Mouse (Mus musculus) heart, embryonic 13.5 days (tissue): Measurements from ENCODE around the gene Rps6ka6. TPM values are rescaled to one million over a fixed set of nuclear protein-coding genes. Genes with fewer than 3 reads are reported as not detected.

Source experiments
- ATAC-seq: fragments of 200-750 bp; cut with Nextera tagmentation; 2 replicates; pipeline ENCODE4 v1.8.0; 2017; ENCODE audit warnings: moderate TSS enrichment; ENCODE audit not compliant: insufficient number of reproducible peaks, low FRiP score, low TSS enrichment; ENCODE audit errors: extremely low read depth
- H3K27ac ChIP-seq: fragments of 300-500 bp; sonication (generic); replicated peaks from 2 replicates; pipeline ENCODE4 v1.5.1; 2015; ENCODE audit warnings: moderate library complexity, mild to moderate bottlenecking, inconsistent platforms
- H3K27me3 ChIP-seq: fragments of 300-500 bp; sonication (generic); replicated peaks from 2 replicates; pipeline ENCODE4 v1.6.1; 2015; ENCODE audit warnings: mild to moderate bottlenecking, inconsistent platforms
- H3K36me3 ChIP-seq: fragments of 300-500 bp; sonication (generic); 2 replicates; pipeline ENCODE4 v1.6.1; 2015; ENCODE audit warnings: mild to moderate bottlenecking, inconsistent platforms
- H3K4me1 ChIP-seq: fragments of 300-500 bp; sonication (generic); 2 replicates; pipeline ENCODE4 v1.6.1; 2015; ENCODE audit warnings: inconsistent platforms
- H3K4me2 ChIP-seq: fragments of 300-500 bp; sonication (generic); 2 replicates; pipeline ENCODE4 v1.6.1; 2015; ENCODE audit warnings: inconsistent platforms, mild to moderate bottlenecking, moderate library complexity
- H3K4me3 ChIP-seq: fragments of 300-500 bp; sonication (generic); 2 replicates; pipeline ENCODE4 v1.5.1; 2015; ENCODE audit warnings: moderate library complexity, mild to moderate bottlenecking, inconsistent platforms
- H3K9ac ChIP-seq: fragments of 300-500 bp; sonication (generic); 2 replicates; pipeline ENCODE4 v1.6.1; 2015; ENCODE audit warnings: inconsistent platforms, mild to moderate bottlenecking, moderate library complexity
- H3K9me3 ChIP-seq: fragments of 300-500 bp; sonication (generic); 2 replicates; pipeline ENCODE4 v1.6.1; 2016; ENCODE audit warnings: inconsistent platforms
- WGBS: fragments of 180-500 bp; shearing (Covaris S2); methylation state at CpG from one replicate; pipeline ENCODE4 v1.1.7; 2015; ENCODE audit warnings: mixed read lengths; 5-methylcytosine and 5-hydroxymethylcytosine counted together
- polyA plus RNA-seq: library from polyadenylated mRNA; unstranded; fragments of >200 nt; fragmentation: Nextera tagmentation; extraction: Ambion mirVana; gene quantifications from 2 replicates; pipeline ENCODE4 v1.2.1, GENCODE M21; 2015

Gene Rps6ka6
- polyA plus RNA-seq, 1 experiment from 2014 or later, result 8.9 TPM

DNA sequence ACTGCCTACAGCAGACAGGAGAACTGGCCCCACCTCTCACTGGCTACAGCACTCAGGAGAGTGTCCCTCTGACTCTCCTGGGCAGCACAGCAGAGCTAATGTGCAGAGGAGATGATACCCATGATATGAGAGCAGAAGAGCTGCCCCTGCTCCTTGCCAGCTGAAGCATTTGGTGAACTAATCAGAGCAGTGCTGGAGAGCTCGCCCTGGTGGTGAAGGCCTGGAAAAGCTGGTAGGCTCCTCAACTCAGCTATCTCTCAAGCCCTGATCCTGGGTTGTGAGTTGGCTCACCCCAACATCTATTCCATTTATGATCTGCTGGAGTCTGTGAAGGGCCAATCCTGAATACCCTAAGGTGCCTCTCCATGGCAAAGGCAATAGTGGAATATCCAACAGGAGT, 163.6 kb downstream of the Rps6ka6 start:
- H3K4me2 ChIP-seq, result no peak overlapping the region
- 27% methylated on average over 1 of the region's 1 CpGs for WGBS
- no peaks in the 10 kb centered on the region for H3K27me3 ChIP-seq
- no peak overlapping the region for H3K9ac ChIP-seq
- H3K4me3 ChIP-seq, result no peak overlapping the region
- H3K27ac ChIP-seq, result no peak overlapping the region
- no peaks in the 10 kb centered on the region for H3K9me3 ChIP-seq
- H3K36me3 ChIP-seq, result no peaks in the 10 kb centered on the region
- no peak for ATAC-seq
- H3K4me1 ChIP-seq, result no peaks in the 10 kb centered on the region

Other genes starting within 250 kb of the Rps6ka6 start
- 0.65 and 0.68 TPM in 2 replicates for gene Hdx, start 159.1 kb upstream of the Rps6ka6 start, polyA plus RNA-seq